Mouse (Mus musculus) stomach, embryonic 14.5 days (tissue): ENCODE data around the gene Hif3a. TPM values are rescaled to one million over a fixed set of nuclear protein-coding genes. Genes with fewer than 3 reads are reported as not detected.
A peak's percentile ranks its signal among the peaks of the same experiment; 100 is the strongest.

Source experiments
- ATAC-seq: fragments of 200-750 bp; cut with Nextera tagmentation; 2 replicates; pipeline ENCODE4 v1.8.0; 2017; ENCODE audit warnings: low read depth, moderate TSS enrichment; ENCODE audit not compliant: insufficient number of reproducible peaks, insufficient read depth, low FRiP score
- H3K27ac ChIP-seq: fragments of 300-500 bp; sonication (generic); 2 replicates; pipeline ENCODE4 v1.5.1; 2014; ENCODE audit warnings: mild to moderate bottlenecking, low read length, moderate library complexity, mixed read lengths
- H3K27me3 ChIP-seq: fragments of 300-500 bp; sonication (generic); 2 replicates; pipeline ENCODE4 v1.6.1; 2014; ENCODE audit warnings: low read length, control low read depth, mixed read lengths; ENCODE audit not compliant: control insufficient read depth, insufficient read depth
- H3K36me3 ChIP-seq: fragments of 300-500 bp; sonication (generic); 2 replicates; pipeline ENCODE4 v1.6.1; 2014; ENCODE audit warnings: mild to moderate bottlenecking, control low read depth, low read length, moderate library complexity, mixed read lengths; ENCODE audit not compliant: control insufficient read depth, insufficient read depth
- H3K4me1 ChIP-seq: fragments of 300-500 bp; sonication (generic); 2 replicates; pipeline ENCODE4 v1.6.1; 2014; ENCODE audit warnings: low read length, control low read depth, mixed read lengths; ENCODE audit not compliant: control insufficient read depth, insufficient read depth
- H3K4me2 ChIP-seq: fragments of 300-500 bp; sonication (generic); replicated peaks from 2 replicates; pipeline ENCODE4 v1.6.1; 2014; ENCODE audit warnings: low read depth, low read length, control low read depth
- H3K4me3 ChIP-seq: fragments of 300-500 bp; sonication (generic); 2 replicates; pipeline ENCODE4 v1.5.1; 2014; ENCODE audit warnings: low read depth, low read length, control low read depth
- H3K9ac ChIP-seq: fragments of 300-500 bp; sonication (generic); replicated peaks from 2 replicates; pipeline ENCODE4 v1.6.1; 2014; ENCODE audit warnings: low read depth, mild to moderate bottlenecking, control low read depth, low read length, moderate library complexity, mixed read lengths
- H3K9me3 ChIP-seq: fragments of 300-500 bp; sonication (generic); 2 replicates; pipeline ENCODE4 v1.6.1; 2016; ENCODE audit warnings: low read depth, low read length, control low read depth; ENCODE audit not compliant: control insufficient read depth
- WGBS: fragments of 180-500 bp; shearing (Covaris S2); extraction: QIAGEN DNeasy Blood & Tissue Kit; methylation state at CpG from one replicate; pipeline ENCODE4 v1.1.7; 2014; 5-methylcytosine and 5-hydroxymethylcytosine counted together
- polyA plus RNA-seq: library from polyadenylated mRNA; unstranded; fragments of >200 nt; fragmentation: Nextera tagmentation; extraction: Ambion mirVana; gene quantifications from 2 replicates; pipeline ENCODE4 v1.2.1, GENCODE M21; 2014

Hif3a gene
- polyA plus RNA-seq, 1 experiment from 2014 or later, result 46.0 TPM

- ATAC-seq, result peak; percentile 44
- Histone ChIP-seq H3K27ac (peak overlapping the region; percentile 98), H3K4me3 (peak overlapping the region; percentile 53), H3K36me3 (no peaks in the 10 kb centered on the region), H3K9ac (peak overlapping the region; percentile 50), H3K4me1 (peaks cover 51% of the 10 kb centered on the region), H3K9me3 (no peaks in the 10 kb centered on the region), H3K27me3 (no peaks in the 10 kb centered on the region), H3K4me2 (peak overlapping the region; percentile 80)
- 20% methylated on average over 9 of the region's 9 CpGs for WGBS
Measured at GRCm38 (mm10) chr7:17060031-17060781, 2.0 kb downstream of the Hif3a start.

- Histone ChIP-seq H3K27me3 (no peaks in the 10 kb centered on the region), H3K27ac (peak overlapping the region; percentile 98), H3K4me2 (peak overlapping the region; percentile 80), H3K36me3 (no peaks in the 10 kb centered on the region; the same call in 1 of the 2 replicates), H3K4me3 (peak overlapping the region; percentile 53; the same call in 1 of the 2 replicates), H3K4me1 (peaks cover 51% of the 10 kb centered on the region), H3K9me3 (no peaks in the 10 kb centered on the region), H3K9ac (peak overlapping the region; percentile 50; the same call in 1 of the 2 replicates)
- ATAC-seq, result no peak
- WGBS, result 55% methylated on average over 3 of the region's 3 CpGs
Measured at GRCm38 (mm10) chr7:17059463-17059844, 2.8 kb downstream of the Hif3a start.

- Histone ChIP-seq H3K9me3 (no peaks in the 10 kb centered on the region), H3K4me2 (peak overlapping the region; percentile 80), H3K27ac (peak overlapping the region; percentile 98), H3K27me3 (no peaks in the 10 kb centered on the region), H3K4me3 (peak overlapping the region; percentile 53), H3K4me1 (peaks cover 51% of the 10 kb centered on the region), H3K9ac (no peak overlapping the region), H3K36me3 (peaks cover 2% of the 10 kb centered on the region; the same call in 1 of the 2 replicates)
- ATAC-seq, result no peak
- 26% methylated on average over 8 of the region's 8 CpGs for WGBS
Measured at GRCm38 (mm10) chr7:17058816-17059462, 3.3 kb downstream of the Hif3a start.

- peak overlapping the region; percentile 80 for H3K4me2 ChIP-seq
- no peaks in the 10 kb centered on the region for H3K9me3 ChIP-seq
- WGBS, result 2% methylated on average over 16 of the region's 16 CpGs
- ATAC-seq, result peak; percentile 86
- H3K27ac ChIP-seq, result peak overlapping the region; percentile 98
- peaks cover 50% of the 10 kb centered on the region for H3K4me1 ChIP-seq
- H3K9ac ChIP-seq, result no peak overlapping the region; the same call in 1 of the 2 replicates
- peak overlapping the region; percentile 16 for H3K4me3 ChIP-seq
- H3K36me3 ChIP-seq, result peaks cover 5% of the 10 kb centered on the region; the same call in 1 of the 2 replicates
- H3K27me3 ChIP-seq, result no peaks in the 10 kb centered on the region
Measured at GRCm38 (mm10) chr7:17058071-17058689, 4.0 kb downstream of the Hif3a start.

- Histone ChIP-seq H3K9me3 (no peaks in the 10 kb centered on the region), H3K9ac (peak overlapping the region; percentile 64), H3K4me2 (peak overlapping the region; percentile 91), H3K4me1 (peaks cover 45% of the 10 kb centered on the region), H3K4me3 (peak overlapping the region; percentile 51), H3K27ac (peak overlapping the region; percentile 98), H3K27me3 (no peaks in the 10 kb centered on the region), H3K36me3 (peaks cover 6% of the 10 kb centered on the region; the same call in 1 of the 2 replicates)
- WGBS, result 23% methylated on average over 14 of the region's 14 CpGs
- ATAC-seq, result peak; percentile 11; the same call in 1 of the 2 replicates
Measured at GRCm38 (mm10) chr7:17056601-17057523, 5.4 kb downstream of the Hif3a start.

GRCm38 (mm10) chr7:17056081-17056581 lies 6.1 kb downstream of the Hif3a start:
- Histone ChIP-seq H3K4me1 (peaks cover 42% of the 10 kb centered on the region), H3K27me3 (no peaks in the 10 kb centered on the region), H3K27ac (peak overlapping the region; percentile 98), H3K9ac (peak overlapping the region; percentile 64), H3K4me2 (peak overlapping the region; percentile 91), H3K4me3 (peak overlapping the region; percentile 51), H3K9me3 (no peaks in the 10 kb centered on the region), H3K36me3 (peaks cover 8% of the 10 kb centered on the region; the same call in 1 of the 2 replicates)
- under 1% methylated on average over 42 of the region's 42 CpGs for WGBS
- peak; percentile 79 for ATAC-seq

- H3K36me3 ChIP-seq, result peaks cover 14% of the 10 kb centered on the region; the same call in 1 of the 2 replicates
- WGBS, result 84% methylated on average over 4 of the region's 4 CpGs
- no peak for ATAC-seq
- no peak overlapping the region for H3K9ac ChIP-seq
- H3K4me2 ChIP-seq, result peak overlapping the region; percentile 91
- H3K4me1 ChIP-seq, result peaks cover 35% of the 10 kb centered on the region
- H3K27me3 ChIP-seq, result no peaks in the 10 kb centered on the region
- peak overlapping the region; percentile 98; the same call in 1 of the 2 replicates for H3K27ac ChIP-seq
- no peaks in the 10 kb centered on the region for H3K9me3 ChIP-seq
- peak overlapping the region; percentile 51; the same call in 1 of the 2 replicates for H3K4me3 ChIP-seq
Measured at GRCm38 (mm10) chr7:17055287-17055946, 6.8 kb downstream of the Hif3a start.
